Mouse (Mus musculus): Measurements from ENCODE around the gene Gsta1.
"Not testable (repeated sequence)": the region's sequence is repeated elsewhere in the genome, so short reads cannot be mapped to it uniquely, and the experiment has no call there.

Gsta1 gene

DNA sequence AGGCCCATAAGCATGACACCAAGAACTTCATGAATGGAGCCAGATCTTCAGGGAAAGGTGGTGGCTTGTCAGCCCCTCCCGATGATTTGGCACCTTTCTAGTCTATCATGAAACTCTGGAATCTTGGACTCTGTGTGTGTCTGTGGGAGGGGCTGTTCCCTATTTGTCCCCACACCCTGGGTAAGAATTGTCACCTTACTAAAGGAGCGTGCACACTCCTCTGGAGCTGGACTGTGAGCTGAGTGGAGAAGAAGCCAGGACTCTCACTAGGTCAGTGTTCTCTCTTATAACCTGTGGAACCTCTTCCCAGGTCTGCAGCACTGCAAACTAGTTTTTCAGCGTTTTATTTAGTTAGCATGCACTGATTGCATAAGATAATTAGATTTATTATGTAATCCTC is at the start of gene Gsta1:
Gene Gsta1, plus strand, starts transcription at position 196 of the 400 bp plus-strand sequence.
- not testable (repeated sequence) for DNase-seq (ENCODE audit: low spot score in 2 of 2)

DNA sequence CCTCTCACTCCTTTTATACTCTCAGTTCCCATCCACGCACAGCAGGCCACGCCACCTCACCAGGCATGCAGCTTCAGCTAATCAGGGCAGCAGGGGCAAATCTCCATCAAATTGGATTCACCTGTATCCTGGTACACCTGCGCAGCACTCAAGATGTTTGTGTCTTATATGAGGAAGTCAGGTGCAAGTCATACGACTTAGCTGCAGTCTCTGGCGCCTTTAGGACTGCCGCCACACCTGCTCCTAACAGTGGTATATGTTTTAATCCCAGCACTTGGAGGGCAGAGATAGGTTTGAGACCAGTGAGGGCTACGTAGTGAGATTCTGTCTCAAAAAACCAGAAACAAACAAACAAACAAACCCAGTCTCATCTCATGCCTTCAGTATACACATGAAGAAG is 48.0 kb upstream of the Gsta1 start, which contains the start of gene Gsta4:
Gene Gsta4, plus strand, starts transcription at position 301 of the 400 bp plus-strand sequence.
- not testable (repeated sequence) for DNase-seq (ENCODE audit: low spot score in 2 of 2)

GRCm38 (mm10) chr9:78185686-78186085 is 44.8 kb upstream of the Gsta1 start:
- DNase-seq (ENCODE audit: low spot score in 2 of 2): no peak

DNA sequence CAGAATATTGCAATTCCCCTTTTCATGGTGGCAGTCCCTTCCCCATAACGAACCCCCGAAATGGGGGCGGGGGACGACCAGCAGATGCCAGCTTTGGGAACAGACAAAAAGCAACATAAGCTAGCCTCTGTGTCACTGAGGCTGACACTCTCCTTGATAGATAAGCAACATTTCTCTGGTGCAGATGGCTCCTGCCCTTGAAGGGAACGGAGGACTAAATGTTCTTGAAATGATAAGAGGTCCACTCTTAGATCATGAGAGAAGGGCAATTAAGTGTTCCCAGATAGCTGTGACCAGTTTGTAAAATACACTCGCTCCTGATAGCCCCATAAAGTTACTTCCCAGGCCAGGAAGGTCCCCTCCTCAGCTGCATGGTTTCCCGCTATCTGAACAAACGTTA is 41.5 kb upstream of the Gsta1 start:
- peak in 1 of 2 experiments; percentile 18 for DNase-seq (ENCODE audit: low spot score in 2 of 2)

DNA sequence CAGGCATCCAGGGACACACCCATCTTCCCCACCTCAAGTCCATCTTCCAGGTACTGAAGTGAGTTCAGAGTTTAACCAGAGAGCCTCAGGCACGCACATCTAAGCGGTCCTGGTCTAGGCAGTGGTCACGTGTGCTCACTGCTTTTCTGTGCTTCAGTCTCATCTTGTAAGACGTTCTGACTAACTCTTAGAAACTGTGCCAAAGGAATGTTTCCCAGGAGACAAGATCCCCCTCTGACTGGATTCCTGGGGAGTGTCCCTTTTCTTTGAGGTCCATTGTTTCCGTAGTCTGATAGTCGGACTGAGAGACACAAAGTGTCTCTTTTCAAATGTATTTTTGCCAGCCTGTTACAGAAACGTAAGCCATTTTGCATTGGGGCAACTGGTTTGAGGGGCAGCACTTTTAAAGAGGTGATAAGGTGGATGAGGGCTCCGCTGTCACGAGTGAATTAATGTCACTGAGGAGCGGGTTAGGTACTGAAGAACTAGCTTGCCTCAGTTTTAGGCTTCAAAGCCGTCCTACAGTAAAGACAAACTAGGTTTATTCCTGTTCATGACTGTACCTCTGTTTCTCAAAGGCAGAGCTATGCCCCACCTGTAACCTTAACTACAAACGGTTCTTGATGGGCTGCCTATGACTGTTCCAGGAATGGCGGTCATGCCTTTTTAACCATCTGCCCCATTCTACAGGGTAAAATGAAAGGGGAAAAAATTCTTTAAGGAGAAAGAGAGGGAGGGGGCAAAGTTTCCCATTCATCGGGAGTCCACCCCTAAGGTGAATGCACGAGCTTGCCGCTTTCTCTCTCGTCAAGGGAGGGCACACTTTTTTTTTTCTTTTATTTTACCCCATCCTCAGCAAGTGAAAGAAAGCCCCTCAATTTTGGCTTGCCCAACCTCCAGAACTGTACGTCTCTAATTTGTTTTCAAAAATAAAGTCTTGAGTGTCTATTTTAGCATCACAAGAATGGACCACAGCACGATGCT is 39.5 kb upstream of the Gsta1 start:
- DNase-seq (ENCODE audit: low spot score in 2 of 2): no peak

- peak; percentile 46 to 84 for DNase-seq (ENCODE audit: low spot score in 2 of 2)
Measured at GRCm38 (mm10) chr9:78191736-78192135, 38.7 kb upstream of the Gsta1 start.

DNA sequence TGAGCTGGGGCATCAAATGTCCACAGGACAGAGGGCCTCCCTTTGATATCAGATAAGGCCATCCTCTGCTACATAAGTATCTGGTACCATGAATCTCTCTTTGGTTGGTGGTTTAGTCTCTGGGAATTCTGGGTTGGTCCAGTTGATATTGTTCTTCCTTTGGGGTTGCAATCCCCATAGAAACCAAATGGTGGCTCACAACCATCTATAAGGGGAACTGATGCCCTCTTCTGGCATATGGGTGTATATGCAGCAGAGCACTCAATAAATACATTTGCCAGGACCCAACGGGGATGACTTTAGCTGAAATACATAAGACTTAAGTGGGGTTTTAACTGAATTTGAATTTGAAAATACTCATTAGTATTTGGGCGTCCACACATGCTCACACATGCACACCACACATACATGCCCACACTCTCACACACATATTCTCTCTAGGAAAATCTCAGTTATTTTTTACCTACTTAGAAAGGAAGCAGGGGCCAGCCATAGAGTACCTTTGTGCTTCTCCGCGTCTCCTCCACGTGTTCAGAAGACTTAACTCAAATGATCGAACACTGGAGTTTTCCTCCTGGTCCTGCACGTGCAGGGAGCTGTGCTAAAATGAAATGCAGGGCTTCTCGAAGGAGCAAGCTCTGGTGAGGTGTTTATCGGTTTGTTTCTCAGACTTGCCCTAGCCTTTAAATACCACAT is 36.4 kb upstream of the Gsta1 start:
- DNase-seq (ENCODE audit: low spot score in 2 of 2): peak; percentile 29 to 64

DNA sequence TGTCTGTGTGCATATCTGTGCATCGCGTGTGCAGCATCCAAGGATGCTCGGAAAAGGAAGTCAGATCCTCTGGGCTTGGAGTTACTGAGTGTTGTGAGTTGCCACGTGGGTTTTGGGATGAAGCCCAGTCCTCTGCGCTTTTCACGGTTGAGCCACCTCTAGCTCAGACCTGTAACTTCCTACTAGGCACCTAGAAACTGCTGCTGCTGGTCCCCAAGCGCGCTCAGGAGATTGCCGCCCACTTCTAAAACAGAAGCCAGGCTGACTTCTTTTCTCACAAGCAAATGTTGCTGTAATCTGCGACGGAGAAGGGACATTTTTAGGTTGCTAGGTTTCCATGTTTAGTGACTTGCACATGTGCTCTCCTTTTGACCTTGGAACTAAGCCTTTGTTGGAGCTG is 35.4 kb upstream of the Gsta1 start:
- no peak for DNase-seq (ENCODE audit: low spot score in 2 of 2)

DNA sequence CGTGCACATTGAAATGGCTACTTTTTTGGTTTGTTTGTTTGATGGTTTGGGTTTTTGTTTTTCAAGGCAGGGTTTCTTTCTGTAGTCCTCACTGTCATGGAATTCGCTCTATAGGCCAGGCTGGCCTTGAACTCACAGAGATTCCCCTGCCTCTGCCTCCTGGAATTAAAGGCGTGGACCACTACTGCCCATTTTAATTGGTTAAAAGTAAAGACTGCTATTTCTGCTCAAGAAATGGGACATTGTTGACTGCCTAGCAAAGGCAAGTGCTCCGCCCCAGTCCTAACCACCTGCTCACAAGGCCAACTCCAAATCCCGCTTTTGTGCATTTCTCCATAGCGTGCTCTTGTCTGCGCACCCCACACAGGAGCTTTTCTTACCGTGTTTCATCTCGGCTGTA is 32.7 kb upstream of the Gsta1 start:
- DNase-seq (ENCODE audit: low spot score in 2 of 2): no peak

DNA sequence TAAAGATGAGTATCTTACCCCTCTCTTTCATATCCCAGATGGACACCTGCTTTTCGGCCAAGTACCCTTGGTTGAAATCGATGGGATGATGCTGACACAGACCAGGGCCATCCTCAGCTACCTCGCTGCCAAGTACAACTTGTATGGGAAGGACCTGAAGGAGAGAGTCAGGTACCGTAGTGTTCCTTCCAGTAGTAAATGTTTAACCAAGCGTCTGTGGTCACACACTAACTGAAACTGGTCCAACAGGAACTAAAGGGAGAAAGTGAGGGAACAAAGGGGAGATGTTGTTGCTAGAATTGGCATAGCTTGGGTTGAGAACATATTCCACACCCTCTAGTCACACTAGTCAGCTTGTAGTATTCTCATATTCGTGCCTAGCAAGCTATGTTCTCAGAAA is 26.3 kb upstream of the Gsta1 start:
- no peak for DNase-seq (ENCODE audit: low spot score in 2 of 2)

DNA sequence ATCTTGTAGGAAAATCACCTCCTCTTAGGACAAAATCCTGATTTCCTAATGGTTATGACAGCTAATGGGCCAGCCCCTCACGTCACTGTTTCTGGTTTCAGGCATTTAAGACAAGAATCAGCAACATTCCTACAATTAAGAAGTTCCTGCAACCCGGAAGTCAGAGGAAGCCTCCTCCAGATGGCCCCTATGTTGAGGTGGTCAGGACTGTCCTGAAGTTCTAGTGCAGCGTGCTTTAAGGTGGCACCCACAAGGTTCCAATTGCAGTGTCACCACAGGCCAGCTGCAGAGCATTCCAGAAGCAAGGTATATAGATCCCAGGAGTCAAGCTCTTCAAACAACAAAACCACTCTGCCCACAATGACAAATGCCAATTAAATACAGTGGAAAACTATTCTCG is 21.5 kb upstream of the Gsta1 start:
- no peak for DNase-seq (ENCODE audit: low spot score in 2 of 2)

- no peak for DNase-seq (ENCODE audit: low spot score in 2 of 2)
Measured at GRCm38 (mm10) chr9:78210079-78210478, 20.4 kb upstream of the Gsta1 start.

DNA sequence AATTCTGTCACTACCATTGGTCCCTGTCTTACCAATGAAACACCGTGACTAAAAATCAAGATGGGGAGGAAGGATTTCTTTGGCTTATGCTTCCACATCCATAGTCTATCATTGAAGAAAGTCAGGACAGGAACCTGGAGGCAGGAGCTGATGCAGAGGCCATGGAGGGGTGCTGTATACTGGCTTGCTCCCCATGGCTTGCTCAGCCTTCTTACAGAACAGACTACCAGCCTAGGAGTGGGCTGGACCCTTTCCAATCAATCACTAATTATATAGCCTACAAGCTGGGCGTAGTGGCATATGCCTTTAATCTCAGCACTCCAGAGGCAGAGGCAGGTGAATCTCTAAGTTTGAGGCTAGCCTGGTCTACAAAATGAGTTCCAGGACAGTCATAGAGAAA is 19.6 kb upstream of the Gsta1 start:
- DNase-seq (ENCODE audit: low spot score in 2 of 2): no peak

DNA sequence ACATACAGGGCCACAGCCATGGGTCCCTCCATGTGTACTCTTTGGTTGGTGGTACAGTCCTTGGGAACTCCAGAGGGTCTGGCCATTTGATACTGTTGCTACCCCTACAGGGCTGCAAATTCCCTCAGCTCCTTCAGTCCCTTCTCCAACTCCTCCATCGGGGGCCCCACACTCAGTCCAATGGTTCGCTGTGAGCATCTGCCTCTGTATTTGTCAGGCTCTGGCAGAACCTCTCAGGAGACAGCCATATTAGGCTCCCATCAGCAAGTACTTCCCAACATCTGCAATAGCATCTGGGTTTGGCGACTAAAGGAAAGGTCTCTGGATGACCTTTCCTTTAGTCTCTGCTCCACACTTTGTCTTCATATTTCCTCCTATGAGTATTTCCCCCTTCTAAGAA is 18.9 kb upstream of the Gsta1 start:
- DNase-seq (ENCODE audit: low spot score in 2 of 2): no peak

DNA sequence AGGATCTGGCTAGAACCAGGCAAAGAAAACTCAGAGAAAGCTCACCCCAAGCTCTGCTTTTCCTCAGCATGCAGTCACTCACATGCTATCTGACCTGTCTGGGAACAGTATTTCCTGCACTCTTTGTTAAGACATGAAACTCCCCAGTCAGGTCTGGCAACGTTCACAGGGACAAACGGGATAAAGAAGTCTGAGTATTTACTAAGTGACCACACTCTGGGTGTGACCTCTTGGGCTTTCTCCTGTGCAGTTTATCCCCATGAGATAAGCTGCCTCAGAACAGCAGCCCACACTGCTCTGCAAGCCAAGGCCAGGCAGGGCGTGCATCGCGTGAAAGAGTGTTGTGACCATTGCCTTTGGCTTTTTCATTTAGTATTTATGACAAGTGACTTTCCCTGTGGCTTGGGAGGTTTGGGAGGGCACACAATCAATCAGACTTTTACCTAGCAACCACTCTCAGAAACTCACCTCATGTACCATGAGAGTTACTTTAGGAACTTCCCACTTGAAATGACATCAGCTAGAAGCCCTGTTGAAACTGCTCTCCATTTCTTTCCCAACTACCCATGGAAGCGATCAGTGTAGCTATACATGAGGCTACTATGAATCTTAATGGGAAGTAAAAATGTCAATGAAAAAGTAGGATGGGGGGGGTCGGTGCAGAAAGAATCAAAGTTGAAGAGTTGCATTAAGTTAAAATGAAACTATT is 18.0 kb upstream of the Gsta1 start:
- DNase-seq (ENCODE audit: low spot score in 2 of 2): no peak

DNA sequence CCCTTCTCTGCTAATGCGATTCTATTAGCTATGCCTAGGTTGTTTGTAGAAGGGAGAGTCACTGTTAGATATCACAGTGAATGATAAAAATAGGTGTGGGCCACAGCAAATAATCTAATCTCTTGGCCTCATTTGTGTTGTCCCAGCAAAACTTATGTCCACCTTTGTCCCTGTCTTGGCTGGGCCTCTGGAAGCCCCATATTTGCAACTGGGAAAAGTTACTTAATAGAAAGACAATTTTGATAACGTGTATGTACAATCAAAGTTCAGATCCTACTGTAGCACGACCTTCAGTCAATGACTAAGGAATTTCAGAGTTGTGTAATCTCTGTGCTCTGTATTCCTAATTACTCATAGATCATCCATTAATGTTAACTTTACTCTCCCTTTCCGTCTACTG is 13.4 kb upstream of the Gsta1 start:
- DNase-seq (ENCODE audit: low spot score in 2 of 2): no peak

DNA sequence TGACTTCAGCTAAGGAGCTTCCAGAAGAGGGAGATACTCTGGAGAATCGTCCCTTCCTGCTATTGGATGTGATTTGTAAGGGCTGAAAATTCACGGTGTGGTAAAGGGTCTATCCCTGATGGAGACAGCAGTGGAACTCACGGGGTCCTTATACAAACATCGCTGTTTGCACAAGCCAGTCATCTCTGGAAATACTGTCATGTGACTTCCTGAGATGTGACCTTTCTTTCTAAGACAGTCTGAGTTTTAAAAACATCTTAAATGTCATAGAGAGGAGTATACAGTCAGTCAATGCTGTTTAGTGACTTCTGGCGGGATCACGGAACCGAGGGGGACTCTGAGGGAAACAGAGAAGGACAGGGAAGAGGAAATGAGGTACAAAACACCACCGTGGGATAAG is 7.8 kb upstream of the Gsta1 start:
- no peak for DNase-seq (ENCODE audit: low spot score in 2 of 2)

GRCm38 (mm10) chr9:78223221-78223902 is 7.1 kb upstream of the Gsta1 start:
- DNase-seq (ENCODE audit: low spot score in 2 of 2): no peak

DNA sequence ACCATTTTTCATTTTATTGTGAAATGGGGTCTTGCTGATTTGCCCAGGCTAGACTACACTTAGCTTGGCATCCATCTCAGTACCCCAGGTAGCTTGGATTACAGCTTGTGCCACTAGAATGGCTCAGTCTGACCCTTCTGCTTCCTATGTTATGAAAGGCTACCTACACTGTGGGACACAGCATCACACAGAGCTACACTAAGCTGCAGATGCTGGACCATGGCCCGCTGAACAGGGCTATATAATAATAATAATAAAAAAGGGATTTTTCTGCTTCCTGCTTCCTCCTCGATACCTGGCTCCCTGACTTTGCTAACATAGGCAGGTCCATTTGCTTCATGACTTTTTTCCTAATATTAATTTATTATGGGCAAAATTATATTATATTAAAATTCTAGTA is 6.0 kb upstream of the Gsta1 start:
- DNase-seq (ENCODE audit: low spot score in 2 of 2): no peak

DNA sequence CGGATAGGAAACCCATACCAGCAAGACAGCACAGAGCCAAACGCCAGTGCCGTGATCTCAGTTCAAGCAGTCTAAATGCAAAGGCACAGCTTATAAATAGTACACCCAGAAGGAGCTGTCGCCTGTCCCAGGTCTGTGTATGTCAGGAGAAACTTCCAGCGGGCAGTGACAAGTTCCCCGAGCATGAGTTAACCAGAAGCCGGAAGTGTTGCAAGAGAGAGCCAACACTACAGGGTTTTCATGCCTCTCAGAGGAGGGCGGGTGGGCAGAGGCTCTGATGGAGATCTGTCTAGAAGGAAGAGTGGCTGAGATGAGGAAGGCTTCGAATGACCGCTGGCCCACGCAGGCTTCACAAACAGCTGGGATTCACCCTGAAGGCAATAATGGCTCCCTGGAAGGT is 5.2 kb upstream of the Gsta1 start:
- no peak for DNase-seq (ENCODE audit: low spot score in 2 of 2)

DNA sequence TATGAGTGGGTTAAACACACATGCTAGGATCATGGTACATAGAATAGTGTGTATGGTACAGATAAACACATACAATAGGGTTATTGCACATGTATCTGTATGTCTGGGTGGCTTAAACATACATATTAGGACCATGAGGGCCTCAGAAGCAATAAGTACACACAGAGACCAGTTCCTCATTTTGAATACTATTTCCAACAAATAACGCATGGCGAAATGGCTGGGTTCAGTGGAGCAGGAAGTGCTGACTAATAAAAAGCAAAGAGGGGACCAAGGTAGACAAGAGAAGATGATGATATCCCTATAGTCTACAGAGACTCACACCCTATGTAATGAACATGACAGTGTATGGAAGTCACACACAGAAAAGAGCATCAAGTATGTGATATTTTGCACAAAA is 2.3 kb upstream of the Gsta1 start:
- DNase-seq (ENCODE audit: low spot score in 2 of 2): no peak

DNA sequence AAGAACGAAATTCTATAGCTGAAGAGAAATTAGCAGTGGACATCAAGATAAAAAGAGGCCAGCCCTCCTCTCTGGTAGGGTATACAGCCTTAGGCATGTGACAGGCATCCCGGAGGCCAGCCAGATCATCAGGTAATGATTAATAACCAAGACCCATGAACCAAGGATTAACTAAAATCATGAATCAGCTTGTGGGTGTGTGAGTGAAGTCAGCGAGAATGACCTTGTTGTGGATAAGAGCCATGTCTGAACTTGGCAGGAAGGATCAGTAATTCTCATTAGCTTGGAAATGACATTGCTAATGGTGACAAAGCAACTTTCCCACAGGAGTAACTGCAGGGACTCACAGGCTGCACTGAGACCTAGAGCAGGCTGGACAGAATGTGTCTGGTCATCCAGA is 798 bp upstream of the Gsta1 start:
- not testable (repeated sequence) for DNase-seq (ENCODE audit: low spot score in 2 of 2)

All from spleen, postnatal 10 days (tissue).